Mouse (Mus musculus): ENCODE data around the gene Mrap2. TPM values are rescaled to one million over a fixed set of nuclear protein-coding genes. Genes with fewer than 3 reads are reported as not detected.

Gene Mrap2
- polyA plus RNA-seq, 1 experiment = 4.6 TPM

- TF ChIP-seq CTCF (IDR thresholded peaks at IDR 0.05; ENCODE audit: extremely low read depth, insufficient read depth, low read length) = no peak
- no peak for TF ChIP-seq POLR2A (IDR thresholded peaks at IDR 0.05; ENCODE audit: extremely low read depth, insufficient read depth, low read length)
- H3K4me1 ChIP-seq (ENCODE audit: control insufficient read depth, insufficient read depth, low read length) = peaks cover 5% of the 10 kb centered on the region; the same call in 1 of the 2 replicates
- no peak overlapping the region for H3K27ac ChIP-seq (ENCODE audit: insufficient read depth, low read length)
- no peak overlapping the region for H3K4me3 ChIP-seq (ENCODE audit: insufficient read depth, low read length)
Measured at GRCm38 (mm10) chr9:87200919-87201318, 56.8 kb downstream of the Mrap2 start.

GRCm38 (mm10) chr9:87202431-87202830 is 58.3 kb downstream of the Mrap2 start:
- TF ChIP-seq CTCF (IDR thresholded peaks at IDR 0.05; ENCODE audit: extremely low read depth, insufficient read depth, low read length) (no peak), POLR2A (IDR thresholded peaks at IDR 0.05; ENCODE audit: extremely low read depth, insufficient read depth, low read length) (no peak)
- H3K4me3 ChIP-seq (ENCODE audit: insufficient read depth, low read length) = no peak overlapping the region
- H3K27ac ChIP-seq (ENCODE audit: insufficient read depth, low read length) = no peak overlapping the region
- peaks cover 5% of the 10 kb centered on the region; the same call in 1 of the 2 replicates for H3K4me1 ChIP-seq (ENCODE audit: control insufficient read depth, insufficient read depth, low read length)

- TF ChIP-seq POLR2A (IDR thresholded peaks at IDR 0.05; ENCODE audit: extremely low read depth, insufficient read depth, low read length) = no peak
- TF ChIP-seq CTCF (IDR thresholded peaks at IDR 0.05; ENCODE audit: extremely low read depth, insufficient read depth, low read length) = no peak
- Histone ChIP-seq H3K27ac (ENCODE audit: insufficient read depth, low read length) (no peak overlapping the region), H3K4me3 (ENCODE audit: insufficient read depth, low read length) (no peak overlapping the region), H3K4me1 (ENCODE audit: control insufficient read depth, insufficient read depth, low read length) (no peaks in the 10 kb centered on the region)
Measured at GRCm38 (mm10) chr9:87210830-87211339, 66.8 kb downstream of the Mrap2 start.

GRCm38 (mm10) chr9:87213204-87213603 is 69.1 kb downstream of the Mrap2 start:
- Histone ChIP-seq H3K27ac (ENCODE audit: insufficient read depth, low read length) (no peak overlapping the region), H3K4me1 (ENCODE audit: control insufficient read depth, insufficient read depth, low read length) (no peaks in the 10 kb centered on the region), H3K4me3 (ENCODE audit: insufficient read depth, low read length) (no peak overlapping the region)
- TF ChIP-seq POLR2A (IDR thresholded peaks at IDR 0.05; ENCODE audit: extremely low read depth, insufficient read depth, low read length) (no peak), CTCF (IDR thresholded peaks at IDR 0.05; ENCODE audit: extremely low read depth, insufficient read depth, low read length) (no peak)

Other genes starting within 250 kb of the Mrap2 start
- gene Ripply2, start 128.8 kb upstream of the Mrap2 start, polyA plus RNA-seq (2012; rRNA removed) = 5.0 and 5.4 TPM in 2 replicates
- gene Cyb5r4, start 122.3 kb upstream of the Mrap2 start, polyA plus RNA-seq (2012; rRNA removed) = 30.4 and 34.4 TPM in 2 replicates
- gene Cep162, start 111.2 kb downstream of the Mrap2 start, polyA plus RNA-seq (2012; rRNA removed) = 5.3 TPM in 2 replicates

All from cortical plate, adult 2 months (tissue).